Mouse (Mus musculus) spleen, adult 2 months (tissue): ENCODE results near the gene Lrtm2.

Source experiments
- CTCF ChIP-seq: fragments of 200-500 bp; IDR thresholded peaks from 2 replicates; pipeline ENCODE4 v1.5.1; 2011; ENCODE audit warnings: mild to moderate bottlenecking, inconsistent platforms; ENCODE audit not compliant: insufficient read depth, insufficient read length, insufficient replicate concordance; ENCODE audit errors: extremely low read depth
- POLR2A ChIP-seq: fragments of 200-500 bp; IDR thresholded peaks from 2 replicates; pipeline ENCODE4 v1.6.1; 2011; ENCODE audit warnings: low read depth, low read length, inconsistent platforms

- TF ChIP-seq CTCF (no peak), POLR2A (no peak)
Measured at GRCm38 (mm10) chr6:119325978-119326377, 4.6 kb downstream of the Lrtm2 start.
